9 mouse cellular contexts compared by ENCODE assay signal in the genomic region with DNA sequence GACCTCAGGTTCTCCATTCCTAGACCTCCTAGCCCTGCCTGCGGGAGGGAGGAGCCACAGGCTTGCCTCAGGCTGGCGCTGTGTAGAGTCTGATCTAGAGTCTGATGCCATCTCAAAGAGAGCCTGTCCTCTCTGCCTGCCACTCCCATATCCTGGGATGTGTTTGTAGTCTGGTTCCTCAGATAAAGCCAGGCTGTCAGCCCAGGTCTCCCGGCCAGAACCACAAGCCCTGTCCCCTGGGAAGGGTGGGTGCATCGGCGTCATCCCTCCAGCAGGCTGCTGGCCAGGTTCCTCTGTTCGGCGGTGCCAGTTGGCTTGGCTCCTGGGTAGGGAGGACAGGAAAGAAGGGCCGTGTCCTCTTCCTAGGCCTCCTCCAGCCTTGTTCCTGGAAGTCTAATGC. TPM values are rescaled to one million over a fixed set of nuclear protein-coding genes. Genes with fewer than 3 reads are reported as not detected.
A peak's percentile ranks its signal among the peaks of the same experiment; 100 is the strongest.
DNase-seq lines count a peak whose midpoint lies in the region; ATAC-seq and TF ChIP-seq lines count a peak whose summit lies in the region.
"Had no signal": no experiment of that assay in that cellular context is flagged by ENCODE, and none has a peak within 500 bp of the region (broad histone marks: within the 10 kb centered on the region; RNA-seq: fewer than 3 reads in every experiment).

No protein-coding gene starts in this region.

- no peak overlapping the region for H3K4me2 ChIP-seq in liver, embryonic 14.5 days (ENCODE audit: low read depth)
- H3K4me2 ChIP-seq: hindbrain, embryonic 15.5 days had no signal

- intact Hi-C loops in gastrocnemius, adult 2 months (cut with DNase I) = no loop called here
- intact Hi-C loops in gastrocnemius, postnatal 36 days (cut with DNase I) = no loop called here

- no peaks in the 10 kb centered on the region for H3K9me3 ChIP-seq in liver, embryonic 14.5 days (ENCODE audit: control insufficient read depth, low read length)
- H3K9me3 ChIP-seq: hindbrain, embryonic 15.5 days had no signal

- 34% methylated on average over 8 of the region's 8 CpGs for WGBS in liver, embryonic 14.5 days (ENCODE audit: insufficient replicate concordance)

- H3K9ac ChIP-seq in liver, embryonic 14.5 days (replicated peaks) = no peak overlapping the region
- H3K9ac ChIP-seq: hindbrain, embryonic 15.5 days had no signal

- peak overlapping the region; percentile 51 for H3K27ac ChIP-seq in gastrocnemius, adult 2 months
- no peak overlapping the region for H3K27ac ChIP-seq in liver, embryonic 14.5 days
- H3K27ac ChIP-seq: hindbrain, embryonic 15.5 days had no signal

- DNase-seq in gastrocnemius, adult 2 months = peak; percentile 83
- DNase-seq in gastrocnemius, postnatal 4 days (ENCODE audit: low spot score in 2 of 2) = no peak
- peak; percentile 100 for DNase-seq in MN1 (ENCODE audit: low spot score)
- DNase-seq in gastrocnemius, postnatal 36 days = peak; percentile 56 to 65
- DNase-seq in liver, embryonic 14.5 days (ENCODE audit: low read depth in 3 of 3, low spot score in 3 of 3) = peak in 1 of 3 experiments; percentile 23
- DNase-seq in left cerebral cortex, adult 18-20 months (ENCODE audit: low spot score in 2 of 2) = no peak
- no peak for DNase-seq in urinary bladder, postnatal 25 days (ENCODE audit: low spot score)

- TF ChIP-seq EP300 in liver, embryonic 14.5 days (IDR thresholded peaks at IDR 0.05; ENCODE audit: low read depth) = peak; percentile 34; the same call in 1 of the 2 replicates

- peaks cover 2 to 8% of the 10 kb centered on the region in 2 experiments; a peak in 3 of 4 replicates for H3K4me1 ChIP-seq in liver, embryonic 14.5 days (replicated peaks; ENCODE audit: control insufficient read depth in 2 of 2, insufficient read depth in 2 of 2, low read length in 1 of 2)

- TF ChIP-seq CTCF in gastrocnemius, adult 2 months (IDR thresholded peaks at IDR 0.05) = no peak
- no peak for TF ChIP-seq CTCF in liver, embryonic 14.5 days (IDR thresholded peaks at IDR 0.05; ENCODE audit: low read depth)

- H3K36me3 ChIP-seq in liver, embryonic 14.5 days (replicated peaks; ENCODE audit: control insufficient read depth, insufficient read depth, low read depth) = no peaks in the 10 kb centered on the region

- peak; percentile 88 for ATAC-seq in liver, embryonic 14.5 days (ENCODE audit: insufficient read depth)
- ATAC-seq in monocyte, adult 5-6 weeks (replicated peaks; ENCODE audit: insufficient number of reproducible peaks, low FRiP score, low TSS enrichment, poor library complexity, severe bottlenecking) = no peak

- no peak overlapping the region for H3K4me3 ChIP-seq in gastrocnemius, adult 2 months
- no peak overlapping the region for H3K4me3 ChIP-seq in liver, embryonic 14.5 days (ENCODE audit: insufficient read depth in 1 of 2, low read depth in 2 of 2, low read length in 2 of 2)
- H3K4me3 ChIP-seq: hindbrain, embryonic 15.5 days had no signal

- peaks cover 12% of the 10 kb centered on the region for H3K27me3 ChIP-seq in liver, embryonic 14.5 days (ENCODE audit: control insufficient read depth, insufficient read depth, low read length)
- H3K27me3 ChIP-seq: hindbrain, embryonic 15.5 days had no signal

RNA-seq across cellular contexts. Expression of gene Mfap2, which starts 2.2 kb away (rescaled TPM):
- 1 to 10 TPM; 1.5 to 4.7 TPM for total RNA-seq in gastrocnemius, adult 2 months (2021)
- 100 to 1,000 TPM; 175 to 183 TPM for total RNA-seq in gastrocnemius, postnatal 4 days (2021)
- 1 to 10 TPM; 6.2 to 7.4 TPM for total RNA-seq in gastrocnemius, postnatal 36 days (2021)
- 7.1 and 10.5 TPM in 2 replicates for polyA plus RNA-seq in liver, embryonic 14.5 days (2012; rRNA removed)
- 11.0 and 11.6 TPM in 2 replicates for polyA plus RNA-seq in liver, embryonic 14.5 days (2014; fragmentation: Nextera tagmentation; extraction: Ambion mirVana)
- not detected in 3 replicates for total RNA-seq in monocyte, adult 5-6 weeks (2017)
- total RNA-seq in left cerebral cortex, adult 18-20 months (2021) = 1 to 10 TPM; 3.8 to 4.4 TPM

RNA-seq across cellular contexts. Expression of gene Atp13a2, which starts 21.4 kb away (rescaled TPM):
- 10 to 100 TPM; 20.0 to 23.7 TPM for total RNA-seq in gastrocnemius, adult 2 months (2021)
- 10 to 100 TPM; 28.4 to 28.6 TPM for total RNA-seq in gastrocnemius, postnatal 4 days (2021)
- total RNA-seq in gastrocnemius, postnatal 36 days (2021) = 10 to 100 TPM; 16.6 to 17.5 TPM
- polyA plus RNA-seq in liver, embryonic 14.5 days (2012; rRNA removed) = 17.9 and 21.6 TPM in 2 replicates
- polyA plus RNA-seq in liver, embryonic 14.5 days (2014; fragmentation: Nextera tagmentation; extraction: Ambion mirVana) = 11.4 and 14.1 TPM in 2 replicates
- total RNA-seq in monocyte, adult 5-6 weeks (2017) = 29.4 to 38.3 TPM (median 34.3 TPM) in 3 replicates
- 100 to 1,000 TPM; 140 to 149 TPM for total RNA-seq in left cerebral cortex, adult 18-20 months (2021)

RNA-seq across cellular contexts. Expression of gene Sdhb, which starts 47.0 kb away (rescaled TPM):
- total RNA-seq in gastrocnemius, adult 2 months (2021) = 100 to 1,000 TPM; 483 to 898 TPM
- total RNA-seq in gastrocnemius, postnatal 4 days (2021) = 100 to 1,000 TPM; 295 to 300 TPM
- 100 to 1,000 TPM; 568 to 650 TPM for total RNA-seq in gastrocnemius, postnatal 36 days (2021)
- 68.1 and 86.1 TPM in 2 replicates for polyA plus RNA-seq in liver, embryonic 14.5 days (2012; rRNA removed)
- 201 and 211 TPM in 2 replicates for polyA plus RNA-seq in liver, embryonic 14.5 days (2014; fragmentation: Nextera tagmentation; extraction: Ambion mirVana)
- 122 to 131 TPM (median 125 TPM) in 3 replicates for total RNA-seq in monocyte, adult 5-6 weeks (2017)
- 100 to 1,000 TPM; 192 to 194 TPM for total RNA-seq in left cerebral cortex, adult 18-20 months (2021)

RNA-seq across cellular contexts. Expression of gene Crocc, which starts 52.3 kb away (rescaled TPM):
- 1 to 10 TPM; 1.7 to 2.0 TPM for total RNA-seq in gastrocnemius, adult 2 months (2021)
- 10 to 100 TPM; 10.4 to 11.6 TPM for total RNA-seq in gastrocnemius, postnatal 4 days (2021)
- total RNA-seq in gastrocnemius, postnatal 36 days (2021) = 1 to 10 TPM; 1.7 to 2.0 TPM
- 1.3 and 1.7 TPM in 2 replicates for polyA plus RNA-seq in liver, embryonic 14.5 days (2012; rRNA removed)
- 0.35 and 0.53 TPM in 2 replicates for polyA plus RNA-seq in liver, embryonic 14.5 days (2014; fragmentation: Nextera tagmentation; extraction: Ambion mirVana)
- 4.8 to 12.1 TPM (median 8.5 TPM) in 3 replicates for total RNA-seq in monocyte, adult 5-6 weeks (2017)
- 10 to 100 TPM; 44.6 to 55.4 TPM for total RNA-seq in left cerebral cortex, adult 18-20 months (2021)

Comparison
In these comparisons a context has a peak if more than half of its experiments do, and no peak if none do; other contexts are left out.
1. DNase-seq: peak in gastrocnemius, adult 2 months (single experiment), MN1 (single experiment) and gastrocnemius, postnatal 36 days (2 of 2); none in gastrocnemius, postnatal 4 days (0 of 2), left cerebral cortex, adult 18-20 months (0 of 2) and urinary bladder, postnatal 25 days (single experiment).
2. RNA of gene Mfap2, which starts 2.2 kb away (total RNA-seq): 175 to 183 TPM in gastrocnemius, postnatal 4 days; 6.2 to 7.4 TPM in gastrocnemius, postnatal 36 days, 1.5 to 4.7 TPM in gastrocnemius, adult 2 months, 3.8 to 4.4 TPM in left cerebral cortex, adult 18-20 months and not detected in monocyte, adult 5-6 weeks; every median in the first group is over 10 times any median in the second.